Mouse (Mus musculus): Measurements from ENCODE around the gene Myh9.

Gene Myh9

GRCm38 (mm10) chr15:77828242-77828641, 13.7 kb downstream of the Myh9 start:
- DNase-seq (ENCODE audit: low read depth, low spot score): no peak

- DNase-seq (ENCODE audit: low read depth, low spot score): no peak
These were observed 14.2 kb downstream of the Myh9 start for GRCm38 (mm10) chr15:77827794-77828193.

- DNase-seq (ENCODE audit: low read depth, low spot score): peak; percentile 95
These were observed 14.6 kb downstream of the Myh9 start for GRCm38 (mm10) chr15:77827379-77827778.

GRCm38 (mm10) chr15:77825382-77825781, 16.6 kb downstream of the Myh9 start:
- DNase-seq (ENCODE audit: low read depth, low spot score): no peak

GRCm38 (mm10) chr15:77824321-77824720, 17.7 kb downstream of the Myh9 start:
- no peak for DNase-seq (ENCODE audit: low read depth, low spot score)

- no peak for DNase-seq (ENCODE audit: low read depth, low spot score)
These were observed 18.3 kb downstream of the Myh9 start for GRCm38 (mm10) chr15:77823634-77824033.

- no peak for DNase-seq (ENCODE audit: low read depth, low spot score)
These were observed 18.8 kb downstream of the Myh9 start for GRCm38 (mm10) chr15:77823196-77823595.

- DNase-seq (ENCODE audit: low read depth, low spot score): no peak
These were observed 19.3 kb downstream of the Myh9 start for GRCm38 (mm10) chr15:77822671-77823070.

GRCm38 (mm10) chr15:77822057-77822466, 19.9 kb downstream of the Myh9 start:
- peak; percentile 51 for DNase-seq (ENCODE audit: low read depth, low spot score)

- DNase-seq (ENCODE audit: low read depth, low spot score): no peak
These were observed 20.6 kb downstream of the Myh9 start for GRCm38 (mm10) chr15:77821424-77821823.

- no peak for DNase-seq (ENCODE audit: low read depth, low spot score)
These were observed 21.4 kb downstream of the Myh9 start for GRCm38 (mm10) chr15:77820480-77821163.

- no peak for DNase-seq (ENCODE audit: low read depth, low spot score)
These were observed 22.0 kb downstream of the Myh9 start for GRCm38 (mm10) chr15:77819894-77820387.

- DNase-seq (ENCODE audit: low read depth, low spot score): no peak
These were observed 23.3 kb downstream of the Myh9 start for GRCm38 (mm10) chr15:77818556-77819158.

GRCm38 (mm10) chr15:77817417-77817816, 24.6 kb downstream of the Myh9 start:
- no peak for DNase-seq (ENCODE audit: low read depth, low spot score)

GRCm38 (mm10) chr15:77816601-77816950, 25.4 kb downstream of the Myh9 start:
- DNase-seq (ENCODE audit: low read depth, low spot score): no peak

GRCm38 (mm10) chr15:77815867-77816600, 25.9 kb downstream of the Myh9 start:
- DNase-seq (ENCODE audit: low read depth, low spot score): no peak

GRCm38 (mm10) chr15:77813639-77814375, 28.2 kb downstream of the Myh9 start:
- no peak for DNase-seq (ENCODE audit: low read depth, low spot score)

- DNase-seq (ENCODE audit: low read depth, low spot score): no peak
These were observed 29.4 kb downstream of the Myh9 start for GRCm38 (mm10) chr15:77812578-77812977.

- DNase-seq (ENCODE audit: low read depth, low spot score): no peak
These were observed 30.7 kb downstream of the Myh9 start for GRCm38 (mm10) chr15:77811099-77811760.

- DNase-seq (ENCODE audit: low read depth, low spot score): no peak
These were observed 31.4 kb downstream of the Myh9 start for GRCm38 (mm10) chr15:77810416-77811098.

- no peak for DNase-seq (ENCODE audit: low read depth, low spot score)
These were observed 32.5 kb downstream of the Myh9 start for GRCm38 (mm10) chr15:77809434-77809833.
